Mouse (Mus musculus): Measurements from ENCODE around the gene Stum. TPM values are rescaled to one million over a fixed set of nuclear protein-coding genes. Genes with fewer than 3 reads are reported as not detected.

Stum gene
- 26.7 and 28.8 TPM in 2 replicates for polyA plus RNA-seq (2015; fragmentation: Nextera tagmentation; extraction: Ambion mirVana)

GRCm38 (mm10) chr1:180483399-180484291 lies at the start of gene Stum:
Stum (minus strand) TSS chr1:180483504.

Other genes starting within 250 kb of the Stum start
- gene Psen2, start 220.1 kb downstream of the Stum start, polyA plus RNA-seq (2015; fragmentation: Nextera tagmentation; extraction: Ambion mirVana), result 12.7 and 16.8 TPM in 2 replicates
- 10.5 and 11.9 TPM in 2 replicates for gene Itpkb, start 153.0 kb downstream of the Stum start, polyA plus RNA-seq (2015; fragmentation: Nextera tagmentation; extraction: Ambion mirVana)
- 31.9 and 32.3 TPM in 2 replicates for gene Parp1, start 85.4 kb upstream of the Stum start, polyA plus RNA-seq (2015; fragmentation: Nextera tagmentation; extraction: Ambion mirVana)
- gene Lin9, start 157.6 kb upstream of the Stum start, polyA plus RNA-seq (2015; fragmentation: Nextera tagmentation; extraction: Ambion mirVana), result 3.7 and 4.3 TPM in 2 replicates
- gene Mixl1, start 213.5 kb upstream of the Stum start, polyA plus RNA-seq (2015; fragmentation: Nextera tagmentation; extraction: Ambion mirVana), result 0.11 TPM in 1 of 2 replicates, not detected in the other
- 20.0 and 23.1 TPM in 2 replicates for gene Acbd3, start 242.5 kb upstream of the Stum start, polyA plus RNA-seq (2015; fragmentation: Nextera tagmentation; extraction: Ambion mirVana)

All from urinary bladder, postnatal 0 days (tissue).